Mouse (Mus musculus) stomach, adult 2 months (tissue): Measurements from ENCODE around the gene Sp1. TPM values are rescaled to one million over a fixed set of nuclear protein-coding genes. Genes with fewer than 3 reads are reported as not detected.

Experiments
- polyA plus RNA-seq: library from polyadenylated mRNA; depleted of rRNA; stranded (reverse); fragments of >200 nt; gene quantifications from 2 replicates; pipeline ENCODE4 v1.2.3, GENCODE M21; 2012; rRNA removed

The Sp1 gene
- polyA plus RNA-seq: 2.7 and 7.2 TPM in 2 replicates

DNA sequence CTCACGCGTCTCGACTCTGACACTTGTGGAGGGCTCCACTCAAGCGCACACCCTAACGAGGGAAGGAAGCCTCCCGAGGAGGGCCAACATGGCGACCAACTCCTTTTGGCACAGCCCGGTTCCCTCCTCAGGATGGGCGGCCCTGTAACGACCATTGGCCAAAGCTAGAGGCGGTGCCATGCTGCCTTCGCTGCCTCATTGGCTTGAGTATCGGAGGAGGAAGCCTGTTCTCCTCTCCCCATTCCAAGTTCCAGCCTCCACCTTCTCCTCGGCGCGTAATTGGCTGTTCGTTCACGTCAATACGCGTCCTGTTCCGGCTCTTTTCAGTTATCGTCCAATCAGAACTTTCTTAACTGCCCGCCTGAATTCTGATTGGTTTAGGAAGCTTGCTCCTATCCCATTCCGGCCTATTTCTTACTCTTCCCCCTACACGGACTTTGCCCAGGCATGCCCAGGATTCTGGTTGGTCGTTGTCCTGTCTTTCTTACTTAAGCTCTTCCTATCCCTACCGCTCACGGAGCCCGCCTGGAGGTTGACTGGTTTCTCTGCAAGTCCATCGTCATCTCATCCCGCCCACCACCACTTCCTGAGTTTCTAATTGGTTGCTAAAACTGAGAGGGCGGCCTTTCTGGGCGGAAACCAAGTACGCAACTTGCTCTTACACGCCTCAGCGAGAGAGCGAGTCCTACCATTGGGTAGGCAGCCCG, at the start of gene Sp1:
TSS of gene Sp1 (plus strand) at position 655 of the 707 bp plus-strand sequence.

DNA sequence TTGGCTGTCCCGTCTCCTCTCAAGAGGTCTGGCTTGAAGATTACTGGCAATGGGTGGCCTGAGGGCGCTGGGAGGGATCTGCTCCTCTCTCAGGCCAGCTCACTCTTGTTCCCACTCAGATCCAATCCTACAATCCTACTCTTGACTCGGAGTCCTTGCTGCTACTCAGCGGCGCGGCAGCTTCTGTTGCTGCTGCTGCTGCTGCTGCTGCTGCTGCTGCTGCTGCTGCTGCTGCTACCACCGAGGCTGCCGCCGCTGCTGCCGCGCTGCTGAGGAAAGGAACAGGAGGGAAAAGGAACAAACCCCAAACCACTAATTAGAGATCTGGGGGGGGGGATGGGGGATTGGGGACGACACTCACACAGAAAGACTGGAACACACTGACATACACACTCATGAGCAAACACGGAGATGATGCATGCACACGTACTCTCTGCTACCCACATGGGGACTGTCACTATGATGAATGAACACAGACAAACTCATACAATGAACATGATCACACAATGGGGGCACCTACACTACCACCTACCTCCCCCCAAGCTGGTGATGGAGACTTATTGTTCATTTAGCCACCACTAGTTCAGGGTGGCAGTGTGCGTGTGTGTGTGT, 39.1 kb upstream of the Sp1 start, which contains the start of gene Sp7:
TSS of gene Sp7 (minus strand) at position 450 of the 612 bp plus-strand sequence.

DNA sequence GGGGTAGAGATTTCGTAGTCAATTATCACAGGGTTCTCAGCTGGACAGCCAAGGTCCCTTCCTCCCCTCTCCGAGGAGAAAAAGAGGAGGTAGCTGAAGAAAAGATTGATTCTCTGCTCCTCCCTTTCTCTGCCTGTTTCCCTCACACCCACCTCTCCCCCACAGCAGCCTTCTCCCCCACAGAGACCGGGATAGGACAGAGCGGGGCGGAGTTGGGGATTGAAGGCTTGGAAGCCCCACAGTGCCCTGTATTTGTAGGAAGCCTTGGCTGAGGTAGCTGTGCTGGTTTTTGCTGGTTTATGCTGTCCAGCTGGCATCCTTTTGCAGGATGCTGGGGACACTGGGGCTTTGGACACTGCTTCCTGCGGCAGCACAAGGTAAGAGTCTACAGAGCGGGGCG, 39.2 kb downstream of the Sp1 start, which contains the start of gene Amhr2:
TSS of gene Amhr2 (plus strand) at position 222 of the 400 bp plus-strand sequence.

DNA sequence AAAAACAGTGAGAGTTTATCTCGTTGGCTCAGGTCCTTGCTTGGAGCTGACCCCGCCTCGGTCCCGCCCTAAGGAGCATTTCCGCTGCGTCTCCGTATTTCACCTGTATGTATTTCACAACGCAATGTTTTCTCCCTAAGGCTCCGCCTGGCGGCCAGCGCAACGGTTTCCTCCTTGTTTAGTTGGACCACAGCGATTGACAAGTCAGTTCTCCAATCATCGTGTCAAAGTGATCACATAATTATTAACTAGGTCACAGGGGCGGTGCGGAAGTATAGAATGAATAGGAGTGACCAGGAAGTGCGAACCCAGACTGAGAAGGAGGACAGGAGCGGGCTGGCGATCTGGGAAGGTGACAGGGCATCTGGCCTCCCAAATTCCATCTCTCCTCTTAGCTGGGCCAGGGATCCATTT, 53.0 kb downstream of the Sp1 start, which contains the start of gene Prr13:
TSS of gene Prr13 (plus strand) at position 125 of the 414 bp plus-strand sequence.

DNA sequence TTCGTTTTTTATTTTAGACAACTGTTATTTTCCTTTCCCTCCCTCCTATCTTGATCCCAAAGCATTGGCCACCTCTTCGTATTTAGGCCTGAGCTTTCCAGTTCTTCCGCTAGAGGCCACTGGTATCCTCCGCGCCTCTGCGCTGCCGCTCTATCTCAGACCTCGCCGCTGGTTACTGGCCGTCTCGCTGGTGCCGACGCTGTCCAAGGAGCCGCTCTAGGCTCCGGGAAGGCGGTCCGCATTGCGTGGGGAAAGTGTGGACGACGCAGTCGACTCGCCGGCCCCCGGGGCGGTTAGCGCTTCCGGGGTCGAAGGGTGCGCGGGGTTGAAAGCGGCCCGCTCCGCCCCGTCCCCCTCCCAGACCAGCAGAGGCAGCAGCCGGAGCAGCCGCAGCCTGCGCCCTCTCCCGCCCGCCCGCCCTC, 64.3 kb downstream of the Sp1 start, which contains the start of gene Pcbp2:
TSS of gene Pcbp2 (plus strand) at position 357 of the 422 bp plus-strand sequence.

Other genes starting within 250 kb of the Sp1 start
- 5.2 and 6.7 TPM in 2 replicates for gene Zfp740, start 202.9 kb upstream of the Sp1 start, polyA plus RNA-seq
- 16.5 and 23.7 TPM in 2 replicates for gene Csad, start 201.4 kb upstream of the Sp1 start, polyA plus RNA-seq
- gene Itgb7, start 174.2 kb upstream of the Sp1 start, polyA plus RNA-seq: 1.9 and 3.1 TPM in 2 replicates
- 29.2 and 33.2 TPM in 2 replicates for gene Rarg, start 148.6 kb upstream of the Sp1 start, polyA plus RNA-seq
- 0.06 TPM in 2 replicates for gene Gm9918, start 135.6 kb upstream of the Sp1 start, polyA plus RNA-seq
- gene Mfsd5, start 126.7 kb upstream of the Sp1 start, polyA plus RNA-seq: 57.4 and 84.1 TPM in 2 replicates
- gene Espl1, start 109.9 kb upstream of the Sp1 start, polyA plus RNA-seq: 2.2 and 4.3 TPM in 2 replicates
- 10.2 and 10.5 TPM in 2 replicates for gene Pfdn5, start 80.0 kb upstream of the Sp1 start, polyA plus RNA-seq
- 24.7 and 27.7 TPM in 2 replicates for gene Myg1, start 74.4 kb upstream of the Sp1 start, polyA plus RNA-seq
- gene Aaas, start 55.4 kb upstream of the Sp1 start, polyA plus RNA-seq: 22.6 and 24.0 TPM in 2 replicates
- 0.05 and 0.10 TPM in 2 replicates for gene Sp7, start 39.0 kb upstream of the Sp1 start, polyA plus RNA-seq
- 2.6 and 6.6 TPM in 2 replicates for gene Amhr2, start 39.2 kb downstream of the Sp1 start, polyA plus RNA-seq
- 485 and 586 TPM in 2 replicates for gene Prr13, start 52.9 kb downstream of the Sp1 start, polyA plus RNA-seq
- 195 and 199 TPM in 2 replicates for gene Pcbp2, start 64.4 kb downstream of the Sp1 start, polyA plus RNA-seq
- gene Gm10337, start 97.6 kb downstream of the Sp1 start, polyA plus RNA-seq: not detected in 2 replicates
- gene Map3k12, start 110.9 kb downstream of the Sp1 start, polyA plus RNA-seq: 1.8 and 2.4 TPM in 2 replicates
- gene Tarbp2, start 112.0 kb downstream of the Sp1 start, polyA plus RNA-seq: 52.2 and 62.0 TPM in 2 replicates
- gene Npff, start 118.8 kb downstream of the Sp1 start, polyA plus RNA-seq: 2.6 and 5.3 TPM in 2 replicates
- gene Gm28047, start 218.9 kb downstream of the Sp1 start, polyA plus RNA-seq: not detected in 2 replicates
- gene Atf7, start 219.3 kb downstream of the Sp1 start, polyA plus RNA-seq: 15.2 and 41.1 TPM in 2 replicates